Mouse (Mus musculus): ENCODE results near the gene Mtss1l.

Mtss1l gene

GRCm38 (mm10) chr8:110708429-110708828 is 12.8 kb upstream of the Mtss1l start:
- no peak for DNase-seq

DNA sequence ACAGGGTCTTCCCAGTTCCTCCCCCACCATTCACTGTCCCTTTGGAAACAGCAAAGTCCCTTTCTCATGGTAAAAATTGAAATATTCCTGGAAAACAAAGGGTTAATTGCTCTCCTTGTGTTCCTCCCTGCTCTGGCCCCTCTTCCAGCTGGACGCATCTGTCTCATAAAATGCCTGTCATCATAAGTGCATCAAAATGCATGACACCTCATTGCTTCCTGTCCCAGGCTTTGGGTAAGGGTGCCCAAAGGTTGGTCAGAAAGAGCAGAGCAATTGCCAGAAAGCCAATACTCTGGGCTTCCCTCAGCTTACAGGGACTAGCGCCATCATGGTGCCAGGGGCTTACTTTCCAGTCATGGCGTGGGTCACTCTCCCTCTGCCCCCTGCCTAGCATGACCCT is 10.7 kb upstream of the Mtss1l start:
- no peak for DNase-seq

DNA sequence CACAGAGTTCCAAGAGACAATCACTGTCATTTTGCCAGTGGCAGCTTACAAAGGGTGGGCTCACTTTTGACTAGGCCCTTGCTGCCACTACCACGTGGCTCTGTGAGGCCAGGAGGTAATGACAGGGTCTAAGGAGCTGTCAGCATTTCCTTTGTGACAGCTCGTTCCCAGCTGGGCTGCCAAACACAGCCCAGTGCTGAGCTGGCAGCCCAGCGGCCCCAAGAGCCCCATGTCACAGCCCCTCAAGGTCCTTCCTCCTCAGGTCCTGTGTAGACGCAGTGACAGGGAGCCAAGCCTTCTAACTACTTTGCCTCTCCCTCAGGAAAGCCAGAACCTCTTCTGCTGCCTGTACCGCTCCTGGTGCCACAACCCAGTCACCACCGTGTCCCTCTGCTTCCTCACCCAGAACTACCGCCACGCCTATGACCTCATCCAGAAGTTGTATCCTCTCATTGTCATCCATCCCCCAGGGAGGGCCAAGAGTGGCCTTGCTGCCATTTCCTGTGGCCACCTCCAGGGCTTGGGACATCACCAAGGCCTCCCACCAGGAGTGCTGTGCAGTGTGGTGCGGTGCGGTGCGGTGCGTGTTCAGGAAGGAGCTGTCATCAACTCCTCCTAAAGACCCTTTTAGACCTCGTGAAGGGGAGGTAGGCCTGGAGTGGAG is 9.9 kb upstream of the Mtss1l start:
- no peak for DNase-seq

DNA sequence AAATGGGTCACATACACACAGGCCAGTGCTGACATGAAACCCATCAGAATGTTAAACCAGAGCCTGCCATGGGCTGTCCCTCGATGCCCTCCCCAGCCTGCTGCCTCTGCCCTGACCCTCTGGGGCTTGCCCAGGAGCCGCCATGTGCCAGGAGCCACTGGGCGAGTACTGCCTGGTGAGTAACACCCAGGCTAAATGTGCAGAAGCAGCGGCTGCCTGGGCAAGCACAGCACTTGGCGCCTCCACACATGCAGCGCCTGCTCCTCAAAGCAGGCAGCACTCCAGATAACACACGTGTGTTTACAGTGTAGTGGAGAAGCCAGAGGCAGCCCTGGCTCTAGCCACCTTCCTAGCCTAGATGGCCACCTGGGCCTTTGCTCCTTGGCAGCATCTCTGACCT is 8.2 kb upstream of the Mtss1l start:
- DNase-seq = no peak

- no peak for DNase-seq
Observed at GRCm38 (mm10) chr8:110714827-110715519, 6.3 kb upstream of the Mtss1l start.

DNA sequence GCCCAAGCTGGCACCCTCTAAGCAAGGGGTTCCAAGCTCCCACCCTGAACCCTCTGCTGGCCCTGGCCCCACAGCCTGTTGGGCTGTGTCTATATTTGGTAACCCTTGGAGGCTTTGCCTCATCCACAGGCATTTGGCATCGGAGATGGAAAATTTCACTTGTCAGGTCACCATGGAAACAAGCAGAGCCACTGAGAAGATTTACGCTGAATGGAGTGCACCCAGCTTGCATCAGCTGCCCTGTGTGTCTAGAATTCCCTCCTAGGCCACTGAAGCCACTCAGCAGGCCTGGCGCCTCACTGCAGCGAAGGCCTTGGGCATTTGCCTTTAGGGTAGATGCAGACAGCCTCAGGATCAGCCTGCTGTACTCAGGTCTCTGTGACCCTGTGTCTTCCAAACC is 5.2 kb upstream of the Mtss1l start:
- DNase-seq = no peak

DNA sequence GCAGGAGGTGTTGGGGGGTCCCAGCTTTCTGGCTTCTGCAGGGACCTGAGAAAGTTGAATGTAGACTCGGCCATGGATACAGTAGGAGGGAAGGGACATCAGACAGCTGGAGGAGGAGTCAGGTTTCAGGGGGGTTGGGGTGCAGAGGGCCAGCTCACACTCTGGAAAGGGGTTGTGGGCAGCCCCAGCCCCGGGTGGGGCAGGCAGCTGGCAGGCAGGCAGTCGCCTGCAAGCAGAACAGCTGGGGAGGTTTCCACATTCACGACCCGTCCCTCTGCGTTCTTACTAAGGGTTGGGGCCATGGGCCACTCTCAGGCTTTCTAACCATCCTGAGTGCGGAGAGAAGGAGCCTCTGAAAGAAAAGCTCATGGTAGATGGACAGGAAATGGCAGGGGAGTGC is 4.1 kb upstream of the Mtss1l start:
- no peak for DNase-seq

GRCm38 (mm10) chr8:110718209-110718968 is 2.9 kb upstream of the Mtss1l start:
- no peak for DNase-seq

GRCm38 (mm10) chr8:110718969-110719670 is 2.2 kb upstream of the Mtss1l start:
- DNase-seq = no peak

GRCm38 (mm10) chr8:110719898-110720653 is 1.2 kb upstream of the Mtss1l start:
- no peak for DNase-seq

GRCm38 (mm10) chr8:110721606-110722413 is 534 bp downstream of the Mtss1l start:
- DNase-seq = no peak

GRCm38 (mm10) chr8:110722414-110723011 is 1.2 kb downstream of the Mtss1l start:
- no peak for DNase-seq

DNA sequence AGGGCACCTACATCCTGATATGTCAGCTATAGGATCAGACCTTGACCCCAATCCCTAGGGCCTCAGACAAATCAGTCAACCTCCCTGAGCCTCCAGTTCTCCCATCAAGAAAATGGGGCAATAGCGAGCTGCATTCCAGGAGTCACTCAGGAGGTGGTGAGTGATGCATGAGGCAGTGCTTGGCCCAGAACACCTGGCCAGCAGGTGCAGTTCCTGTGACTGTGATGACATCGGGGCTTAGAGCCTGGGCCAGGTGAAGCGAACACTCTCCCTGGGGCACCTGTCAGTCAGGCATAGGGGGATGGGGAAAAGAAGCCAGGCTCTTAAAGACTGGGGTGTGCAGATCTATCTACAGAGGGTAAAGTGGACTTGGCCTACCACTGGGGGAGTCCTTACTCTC is 3.2 kb downstream of the Mtss1l start:
- DNase-seq = no peak

GRCm38 (mm10) chr8:110725084-110725838 is 4.0 kb downstream of the Mtss1l start:
- no peak for DNase-seq

DNA sequence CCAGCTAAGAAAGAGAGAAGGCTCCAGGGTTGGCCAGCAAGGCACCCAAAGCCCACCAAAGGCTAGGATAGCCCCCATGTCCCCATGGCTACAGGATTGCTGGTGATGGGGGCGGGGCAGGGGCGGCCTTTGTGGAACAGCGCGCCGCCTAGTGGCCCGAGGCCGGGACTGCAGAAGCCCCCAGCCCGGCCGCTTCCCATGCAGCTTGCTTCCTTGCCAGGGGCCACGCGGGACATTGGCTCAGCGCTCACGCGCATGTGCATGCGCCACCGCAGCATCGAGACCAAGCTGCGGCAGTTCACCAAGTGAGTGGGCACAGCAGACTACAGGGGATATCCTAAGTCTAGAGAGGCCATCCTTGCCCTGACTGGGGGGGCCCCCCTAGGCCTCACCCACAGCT is 5.6 kb downstream of the Mtss1l start:
- DNase-seq = no peak

GRCm38 (mm10) chr8:110731346-110731859 is 10.1 kb downstream of the Mtss1l start:
- DNase-seq = no peak

DNA sequence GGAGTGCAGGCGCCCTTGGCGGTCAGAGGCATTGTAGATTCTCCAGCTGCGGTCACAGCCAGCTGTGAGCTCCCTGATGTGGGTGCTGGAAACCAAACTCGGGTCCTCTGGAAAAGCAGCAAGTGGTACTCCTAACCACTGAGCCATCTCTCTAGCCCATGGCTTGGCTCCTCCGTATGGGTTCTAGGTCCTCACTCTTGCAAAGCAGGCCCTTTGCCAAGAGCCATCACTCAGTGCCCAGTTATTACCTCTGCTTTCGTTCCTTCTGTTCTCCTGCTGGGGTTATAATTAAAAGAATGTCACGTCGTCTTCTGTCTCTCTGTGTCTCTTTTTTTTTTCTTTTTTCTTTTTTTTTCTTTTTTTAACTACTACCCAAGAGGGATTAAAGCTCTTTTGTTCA is 11.8 kb downstream of the Mtss1l start:
- no peak for DNase-seq

- DNase-seq = no peak
Observed at GRCm38 (mm10) chr8:110738591-110739195, 17.4 kb downstream of the Mtss1l start.

- no peak for DNase-seq
Observed at GRCm38 (mm10) chr8:110740629-110741175, 19.4 kb downstream of the Mtss1l start.

Measured in thymus, adult 18-20 months (tissue).